Mouse (Mus musculus) cerebellum, adult (tissue): ENCODE results near the gene Grhl3.
"Not testable (repeated sequence)": the region's sequence is repeated elsewhere in the genome, so short reads cannot be mapped to it uniquely, and the experiment has no call there.

Experiments
- ATAC-seq: cut with Nextera tagmentation; 2 replicates; pipeline ENCODE4 v1.9.2; 2017; ENCODE audit warnings: mild to moderate bottlenecking, moderate library complexity, mixed read lengths; ENCODE audit not compliant: insufficient number of reproducible peaks, low FRiP score, low TSS enrichment

Grhl3 gene

GRCm38 (mm10) chr4:135573251-135573808 lies at the start of gene Grhl3:
Grhl3 (minus strand) TSS chr4:135573630.
- no peak for ATAC-seq

GRCm38 (mm10) chr4:135622290-135622689 lies 48.9 kb upstream of the Grhl3 start:
- ATAC-seq, result no peak

GRCm38 (mm10) chr4:135620461-135620860 lies 47.0 kb upstream of the Grhl3 start:
- ATAC-seq, result no peak

GRCm38 (mm10) chr4:135617783-135618470 lies 44.5 kb upstream of the Grhl3 start:
- no peak for ATAC-seq

GRCm38 (mm10) chr4:135617038-135617437 lies 43.6 kb upstream of the Grhl3 start:
- ATAC-seq, result no peak

GRCm38 (mm10) chr4:135615307-135615706 lies 41.9 kb upstream of the Grhl3 start:
- not testable (repeated sequence) for ATAC-seq

- no peak for ATAC-seq
Measured at GRCm38 (mm10) chr4:135609986-135610385, 36.6 kb upstream of the Grhl3 start.

GRCm38 (mm10) chr4:135607979-135608885 lies 34.8 kb upstream of the Grhl3 start:
- no peak for ATAC-seq

GRCm38 (mm10) chr4:135606271-135606670 lies 32.8 kb upstream of the Grhl3 start:
- ATAC-seq, result no peak

- ATAC-seq, result no peak
Measured at GRCm38 (mm10) chr4:135601530-135601929, 28.1 kb upstream of the Grhl3 start.

GRCm38 (mm10) chr4:135599497-135600182 lies 26.2 kb upstream of the Grhl3 start:
- no peak for ATAC-seq

- no peak for ATAC-seq
Measured at GRCm38 (mm10) chr4:135598998-135599397, 25.6 kb upstream of the Grhl3 start.

- ATAC-seq, result no peak
Measured at GRCm38 (mm10) chr4:135597571-135597970, 24.1 kb upstream of the Grhl3 start.

- no peak for ATAC-seq
Measured at GRCm38 (mm10) chr4:135595943-135596342, 22.5 kb upstream of the Grhl3 start.

- ATAC-seq, result no peak
Measured at GRCm38 (mm10) chr4:135591610-135592304, 18.3 kb upstream of the Grhl3 start.

GRCm38 (mm10) chr4:135591086-135591485 lies 17.7 kb upstream of the Grhl3 start:
- no peak for ATAC-seq

- ATAC-seq, result no peak
Measured at GRCm38 (mm10) chr4:135584838-135585237, 11.4 kb upstream of the Grhl3 start.

GRCm38 (mm10) chr4:135581222-135581910 lies 7.9 kb upstream of the Grhl3 start:
- ATAC-seq, result no peak

GRCm38 (mm10) chr4:135579695-135580094 lies 6.3 kb upstream of the Grhl3 start:
- ATAC-seq, result no peak
